Mouse (Mus musculus) bone marrow, adult 2 months (tissue): ENCODE measurements around the gene Zpbp.

Experiments used
- CTCF ChIP-seq: fragments of 200-500 bp; IDR thresholded peaks from 2 replicates; pipeline ENCODE4 v1.5.1; 2011; ENCODE audit warnings: low read length, control low read depth; ENCODE audit not compliant: control insufficient read depth, insufficient read depth
- POLR2A ChIP-seq: fragments of 200-500 bp; IDR thresholded peaks from 2 replicates; pipeline ENCODE4 v1.6.1; 2011; ENCODE audit warnings: low read depth, mild to moderate bottlenecking, control low read depth, low read length, borderline replicate concordance; ENCODE audit not compliant: control insufficient read depth

DNA sequence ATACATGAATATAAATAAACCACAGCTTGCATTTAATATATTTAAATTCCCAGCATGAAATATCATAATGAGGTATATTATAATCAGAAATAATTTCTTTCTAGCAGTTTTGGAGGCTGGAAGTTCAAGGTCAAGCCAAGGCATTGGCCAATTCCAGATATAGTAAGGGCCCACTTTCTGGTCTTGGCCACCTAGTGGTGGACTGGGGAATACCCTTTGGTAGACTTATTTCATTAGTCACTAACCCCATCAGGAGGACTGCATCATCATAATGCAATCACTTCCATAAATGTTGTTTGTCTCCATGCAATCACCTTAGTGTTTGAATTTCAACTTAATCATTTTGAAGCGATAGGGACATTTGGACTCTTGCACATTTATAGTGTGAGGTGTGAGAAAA lies 222.9 kb downstream of the Zpbp start:
- TF ChIP-seq CTCF (no peak), POLR2A (no peak)
